Mouse (Mus musculus): Measurements from ENCODE around the gene B430306N03Rik.

The B430306N03Rik gene

DNA sequence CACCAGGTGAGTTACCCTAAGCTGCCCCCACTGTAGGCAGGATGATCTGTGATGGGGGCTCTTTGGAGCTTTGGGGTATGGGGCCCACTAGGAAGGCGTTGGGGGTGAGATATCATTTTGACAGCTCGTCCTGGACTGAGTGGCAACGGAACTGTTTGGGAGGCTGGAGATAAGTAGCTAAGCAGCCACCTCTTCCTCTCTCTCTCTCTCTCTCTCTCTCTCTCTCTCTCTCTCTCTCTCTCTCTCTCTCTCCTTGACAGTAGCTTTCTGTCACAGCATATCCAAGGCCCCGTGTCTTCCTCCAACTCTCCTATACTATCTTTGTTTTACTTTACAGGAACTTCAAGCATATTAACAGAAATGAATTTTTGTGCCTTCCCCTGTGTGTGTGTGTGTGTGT, 44.5 kb downstream of the B430306N03Rik start:
- DNase-seq (ENCODE audit: extremely low read depth, low read depth): peak; percentile 79

DNA sequence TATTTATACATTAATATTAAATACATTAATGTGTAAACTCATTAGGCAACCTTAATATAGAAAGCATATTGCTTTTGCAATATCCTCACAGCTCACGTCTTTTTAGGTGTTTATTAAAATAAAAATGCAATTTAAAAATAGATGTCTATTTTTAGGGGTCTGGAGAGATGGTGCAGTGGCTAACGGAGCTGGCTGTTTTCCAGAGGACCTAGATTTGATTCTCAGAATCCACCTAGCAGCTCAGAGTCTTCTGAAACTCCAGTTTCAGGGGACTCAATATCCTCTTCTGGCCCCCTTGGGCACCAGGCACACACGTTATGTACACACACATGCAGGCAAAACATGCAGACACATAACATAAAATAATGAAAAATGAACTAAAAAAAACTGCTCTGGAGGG, 46.4 kb downstream of the B430306N03Rik start:
- DNase-seq (ENCODE audit: extremely low read depth, low read depth): no peak

DNA sequence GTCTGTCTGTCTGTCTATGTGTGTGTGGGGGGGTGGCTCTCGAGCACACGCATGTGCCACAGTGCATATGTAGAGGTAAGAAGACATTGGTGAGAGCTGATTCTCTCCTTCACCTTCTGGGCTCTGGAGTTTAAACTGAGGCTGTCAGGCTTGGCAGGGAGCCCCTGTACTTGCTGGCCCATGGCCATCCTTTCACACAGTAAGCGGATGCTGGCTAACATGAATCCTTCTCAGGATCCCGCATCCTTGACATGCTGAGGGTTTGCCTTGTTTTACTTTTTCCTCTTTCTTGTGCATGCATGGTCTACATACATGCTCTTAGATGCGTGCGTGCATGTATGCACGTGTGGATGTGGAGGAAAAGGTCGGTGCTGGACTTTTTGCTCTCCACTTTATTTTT, 47.0 kb downstream of the B430306N03Rik start:
- DNase-seq (ENCODE audit: extremely low read depth, low read depth): no peak

DNA sequence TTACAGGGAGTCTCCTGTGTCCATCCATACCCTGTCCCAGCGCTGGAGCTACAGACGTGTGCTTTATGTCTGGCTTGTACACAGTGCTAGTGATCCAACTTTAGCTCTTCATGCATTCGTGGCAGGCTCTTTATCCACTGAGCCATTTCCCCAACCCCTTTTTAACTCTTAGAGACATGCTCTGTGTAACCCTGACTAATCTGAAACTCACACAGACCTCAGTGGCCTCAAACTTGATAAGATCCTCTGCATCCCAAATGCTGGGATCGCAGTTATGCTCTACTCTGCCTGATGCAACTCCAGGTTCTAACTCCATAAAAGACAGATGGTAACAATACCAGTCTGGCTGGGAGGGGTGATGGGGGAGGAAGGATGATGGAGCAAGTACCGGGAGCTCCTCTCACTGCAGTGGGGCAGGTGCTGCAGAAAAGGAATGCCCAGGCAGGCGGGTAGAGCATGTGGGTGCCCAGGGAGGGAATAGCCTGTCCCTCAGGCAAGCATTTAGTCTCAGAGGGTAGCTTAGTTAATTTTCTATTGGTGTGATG, 47.6 kb downstream of the B430306N03Rik start:
- DNase-seq (ENCODE audit: extremely low read depth, low read depth): no peak

DNA sequence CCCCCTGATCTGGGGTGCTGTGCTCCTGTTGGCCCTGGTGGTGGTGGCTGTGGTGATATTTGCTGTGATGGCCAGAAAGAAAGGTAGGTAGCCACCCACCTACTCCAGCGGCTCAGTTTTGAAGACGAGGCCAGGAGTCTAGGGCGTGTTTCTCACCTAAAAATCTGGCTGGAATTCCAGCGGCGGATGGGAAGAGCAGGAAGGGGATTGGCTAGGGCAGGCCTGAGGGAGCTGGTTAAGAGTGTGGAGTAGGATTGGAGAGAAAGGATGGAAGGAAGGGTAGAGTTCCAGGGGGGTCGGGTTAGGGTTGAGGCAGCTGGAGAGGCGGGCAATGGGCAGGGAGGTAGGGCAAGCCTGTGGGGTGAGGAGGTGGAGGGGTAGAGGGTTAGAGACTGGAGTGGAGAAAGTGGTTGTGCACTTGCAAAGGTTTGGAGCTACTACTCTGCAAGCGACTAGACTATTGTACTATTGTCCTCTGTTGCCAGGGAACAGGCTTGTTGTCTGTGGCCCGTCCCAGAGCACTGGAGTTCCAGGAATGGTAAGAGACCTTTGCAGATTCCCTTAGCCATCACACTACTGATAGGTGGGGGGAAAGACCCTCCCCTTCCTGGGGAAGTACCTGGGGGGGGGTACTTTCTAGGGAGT, 49.7 kb downstream of the B430306N03Rik start:
- DNase-seq (ENCODE audit: extremely low read depth, low read depth): no peak

DNA sequence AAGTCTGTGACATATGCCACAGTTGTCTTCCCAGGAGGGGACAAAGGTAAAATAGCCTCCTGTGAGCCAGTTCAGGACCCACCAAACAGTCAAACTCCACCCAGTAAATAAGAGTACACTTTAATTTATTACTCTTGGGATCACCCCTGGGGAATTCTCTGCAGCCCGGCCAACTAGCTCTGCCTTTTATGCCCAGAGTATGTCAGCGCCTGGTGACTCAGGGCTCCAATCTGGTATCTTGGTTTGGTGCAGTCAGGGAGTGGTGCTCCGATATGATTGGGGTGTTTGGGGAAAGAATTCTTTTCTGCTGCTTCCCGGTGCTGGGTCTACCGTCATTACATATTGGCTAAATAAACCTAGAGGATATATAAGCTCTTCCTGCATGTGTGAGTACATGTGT, 50.9 kb downstream of the B430306N03Rik start:
- DNase-seq (ENCODE audit: extremely low read depth, low read depth): no peak

DNA sequence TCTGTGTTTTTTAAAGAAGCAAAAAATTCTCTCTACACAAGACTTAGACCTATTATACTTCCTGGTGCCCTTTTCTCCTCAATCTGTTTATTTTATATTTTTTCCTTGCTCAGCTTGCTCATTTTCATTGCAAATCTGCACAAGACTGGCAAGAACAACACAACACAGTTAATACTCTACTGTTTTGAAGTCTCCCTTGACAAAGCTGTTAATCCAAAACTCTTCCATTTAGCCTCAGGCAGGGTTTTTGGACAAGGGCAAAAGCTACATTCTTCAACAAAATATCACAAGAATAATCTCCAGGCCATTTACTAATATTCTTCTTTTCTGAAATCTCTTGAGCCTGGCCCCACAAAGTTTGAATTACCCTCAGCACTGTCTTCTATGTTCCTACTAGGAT, 55.7 kb downstream of the B430306N03Rik start:
- no peak for DNase-seq (ENCODE audit: extremely low read depth, low read depth)

DNA sequence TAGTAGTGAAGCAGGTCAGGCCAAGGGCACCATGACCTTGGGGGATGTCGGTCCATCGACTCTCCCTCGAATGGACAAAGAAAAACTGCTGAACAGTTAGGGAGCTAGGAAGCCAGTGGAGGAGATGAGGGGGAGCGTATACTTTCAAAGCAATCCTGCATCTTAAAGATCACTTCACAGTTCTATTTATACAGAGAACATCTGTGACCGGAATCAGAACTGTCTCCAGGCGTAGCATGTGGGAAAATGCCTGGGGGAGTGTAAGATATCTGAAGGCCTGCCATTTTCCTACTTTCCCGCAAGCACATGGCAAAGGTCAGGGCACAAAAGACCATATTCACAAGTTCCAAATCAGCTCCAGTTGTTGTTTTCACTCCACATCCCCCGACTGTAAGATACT, 57.0 kb downstream of the B430306N03Rik start:
- DNase-seq (ENCODE audit: extremely low read depth, low read depth): no peak

DNA sequence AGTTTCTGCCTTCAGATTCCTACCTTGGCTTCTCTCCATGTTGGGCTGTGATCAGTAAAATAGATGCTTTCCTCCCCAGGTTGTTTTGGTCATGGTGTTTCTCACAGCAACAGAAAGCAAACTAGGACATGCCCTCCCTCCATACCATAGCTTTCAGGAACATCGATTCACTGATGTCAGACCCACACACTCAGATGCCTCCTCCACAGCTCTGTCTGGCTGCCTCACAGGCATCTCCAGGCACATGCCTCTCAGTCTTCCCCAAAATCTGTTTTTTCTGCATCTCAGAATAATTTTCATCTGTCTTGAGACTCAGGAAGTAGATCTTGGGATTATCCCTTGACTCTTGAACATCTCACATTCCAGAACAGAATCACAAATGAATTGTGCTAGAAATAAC, 60.2 kb downstream of the B430306N03Rik start:
- no peak for DNase-seq (ENCODE audit: extremely low read depth, low read depth)

All from MEL-GATA-1-ER (cell line).